Mouse (Mus musculus) lung, adult 2 months (tissue): Measurements from ENCODE around the gene Padi4.

ENCODE experiments used
- CTCF ChIP-seq: fragments of 200-500 bp; IDR thresholded peaks from 2 replicates; pipeline ENCODE4 v1.5.1; 2011; ENCODE audit warnings: mild to moderate bottlenecking, low read length, control low read depth; ENCODE audit not compliant: insufficient read depth
- POLR2A ChIP-seq: fragments of 200-500 bp; IDR thresholded peaks from 2 replicates; pipeline ENCODE4 v1.6.1; 2011; ENCODE audit warnings: low read depth, mild to moderate bottlenecking, control low read depth, low read length, borderline replicate concordance; ENCODE audit errors: extremely low read depth

DNA sequence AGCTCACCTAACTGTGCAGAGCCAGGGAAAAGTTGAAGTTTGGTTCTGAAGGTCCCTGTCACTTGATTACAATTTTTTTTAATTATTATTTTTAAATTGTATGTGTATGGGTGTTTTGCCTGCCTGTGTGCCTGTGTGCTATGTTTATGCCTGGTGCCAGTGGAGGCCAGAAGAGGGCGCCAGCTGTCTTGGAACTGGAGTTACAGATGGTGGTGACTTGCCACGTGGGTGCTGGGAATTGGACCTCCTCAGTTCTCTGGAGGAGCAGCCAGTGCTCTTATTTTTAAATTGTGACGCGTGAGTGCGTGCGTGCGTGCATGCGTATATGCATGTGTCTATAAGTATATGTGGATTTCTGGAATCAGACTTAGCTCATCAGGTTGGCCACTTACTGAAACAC is 43.4 kb upstream of the Padi4 start:
- TF ChIP-seq CTCF (no peak), POLR2A (no peak)
